Mouse (Mus musculus) bone marrow macrophage, adult 2 months (primary cell): Measurements from ENCODE around the gene Mybbp1a.

ENCODE experiments used
- CTCF ChIP-seq: IDR thresholded peaks from 2 replicates; pipeline ENCODE4 v1.5.1; 2012; ENCODE audit warnings: low read depth, mild to moderate bottlenecking, low read length, moderate library complexity
- POLR2A ChIP-seq: IDR thresholded peaks from 2 replicates; pipeline ENCODE4 v1.6.1; 2012; ENCODE audit warnings: mild to moderate bottlenecking, low read depth, low read length, borderline replicate concordance

GRCm38 (mm10) chr11:72421518-72422278, 19.5 kb upstream of the Mybbp1a start:
- no peak for TF ChIP-seq POLR2A
- no peak for TF ChIP-seq CTCF
